Mouse (Mus musculus) brown adipose tissue, adult 24 weeks (tissue): ENCODE results near the gene Arid5a. TPM values are rescaled to one million over a fixed set of nuclear protein-coding genes. Genes with fewer than 3 reads are reported as not detected.

Experiments
- polyA plus RNA-seq: library from polyadenylated mRNA; stranded (reverse); fragments of >200 nt; gene quantifications from 2 replicates; pipeline ENCODE4 v1.2.4, GENCODE M21; 2012; ENCODE audit not compliant: missing spikeins, insufficient read depth, insufficient read length

The Arid5a gene
- polyA plus RNA-seq, 1 experiment = 4.0 TPM

Other genes with a start within 250 kb of the Arid5a start
- 8.8 and 12.1 TPM in 2 replicates for gene Hs6st1, start 239.3 kb upstream of the Arid5a start, polyA plus RNA-seq
- gene Uggt1, start 63.0 kb upstream of the Arid5a start, polyA plus RNA-seq = 11.0 and 11.6 TPM in 2 replicates
- 2.0 and 2.5 TPM in 2 replicates for gene Neurl3, start 33.1 kb upstream of the Arid5a start, polyA plus RNA-seq
- 26.9 and 35.3 TPM in 2 replicates for gene Kansl3, start 61.4 kb downstream of the Arid5a start, polyA plus RNA-seq
- not detected in 2 replicates for gene Fer1l5, start 64.6 kb downstream of the Arid5a start, polyA plus RNA-seq
- gene Lman2l, start 137.5 kb downstream of the Arid5a start, polyA plus RNA-seq = 25.6 and 26.7 TPM in 2 replicates
- gene Cnnm4, start 163.9 kb downstream of the Arid5a start, polyA plus RNA-seq = 1.5 TPM in 2 replicates
- gene Cnnm3, start 204.1 kb downstream of the Arid5a start, polyA plus RNA-seq = 7.2 and 7.3 TPM in 2 replicates
- gene Ankrd23, start 229.2 kb downstream of the Arid5a start, polyA plus RNA-seq = 17.9 and 25.2 TPM in 2 replicates
- gene Gm42417, start 231.7 kb downstream of the Arid5a start, polyA plus RNA-seq = 4.1 and 7.8 TPM in 2 replicates
- 5.0 and 8.4 TPM in 2 replicates for gene Ankrd39, start 239.7 kb downstream of the Arid5a start, polyA plus RNA-seq